Comparison of ENCODE assay signal across 8 mouse cellular contexts in genomic region chr4:130087293-130087692, GRCm38 (mm10). TPM values are rescaled to one million over a fixed set of nuclear protein-coding genes. Genes with fewer than 3 reads are reported as not detected.
A peak's percentile ranks its signal among the peaks of the same experiment; 100 is the strongest.
DNase-seq lines count a peak whose midpoint lies in the region; ATAC-seq lines count a peak whose summit lies in the region.

No protein-coding gene starts in this region.

- no peak overlapping the region for H3K9ac ChIP-seq in intestine, embryonic 15.5 days
- no peak overlapping the region for H3K9ac ChIP-seq in midbrain, embryonic 12.5 days (replicated peaks)

- H3K4me1 ChIP-seq in intestine, embryonic 15.5 days (replicated peaks) = no peaks in the 10 kb centered on the region
- peaks cover 10% of the 10 kb centered on the region for H3K4me1 ChIP-seq in midbrain, embryonic 12.5 days

- peak; percentile 55; the same call in 1 of the 2 replicates for ATAC-seq in intestine, embryonic 15.5 days
- 0 out of 2 replicates have a peak, but pooled peaks have one; percentile 41 for ATAC-seq in midbrain, embryonic 12.5 days (ENCODE audit: low FRiP score, low read depth)

- no peaks in the 10 kb centered on the region for H3K9me3 ChIP-seq in intestine, embryonic 15.5 days
- no peaks in the 10 kb centered on the region for H3K9me3 ChIP-seq in midbrain, embryonic 12.5 days

- no peak overlapping the region for H3K4me2 ChIP-seq in intestine, embryonic 15.5 days (replicated peaks)
- H3K4me2 ChIP-seq in midbrain, embryonic 12.5 days (replicated peaks) = no peak overlapping the region

- WGBS in intestine, embryonic 15.5 days = 15% methylated on average over 7 of the region's 7 CpGs
- WGBS in midbrain, embryonic 12.5 days = 12% methylated on average over 7 of the region's 7 CpGs

- H3K27me3 ChIP-seq in intestine, embryonic 15.5 days (replicated peaks) = no peaks in the 10 kb centered on the region
- H3K27me3 ChIP-seq in midbrain, embryonic 12.5 days = peaks cover 37% of the 10 kb centered on the region

- no peak overlapping the region for H3K4me3 ChIP-seq in intestine, embryonic 15.5 days (replicated peaks)
- no peak overlapping the region for H3K4me3 ChIP-seq in midbrain, embryonic 12.5 days

- DNase-seq in adipocyte (ENCODE audit: low spot score) = peak; percentile 83
- DNase-seq in cerebellum, postnatal 4 days (ENCODE audit: low spot score in 2 of 2) = peak; percentile 97 to 99
- DNase-seq in gastrocnemius, postnatal 10 days = peak; percentile 96
- peak; percentile 91 to 95 for DNase-seq in left cerebral cortex, postnatal 25 days (ENCODE audit: low spot score in 2 of 2)
- peak; percentile 98 for DNase-seq in right cerebral cortex, postnatal 4 days
- DNase-seq in yolk sac, embryonic 10.5 days (ENCODE audit: low spot score) = peak; percentile 86

- H3K27ac ChIP-seq in intestine, embryonic 15.5 days = no peak overlapping the region
- no peak overlapping the region for H3K27ac ChIP-seq in midbrain, embryonic 12.5 days (replicated peaks)

- no peaks in the 10 kb centered on the region for H3K36me3 ChIP-seq in intestine, embryonic 15.5 days
- H3K36me3 ChIP-seq in midbrain, embryonic 12.5 days = no peaks in the 10 kb centered on the region

- intact Hi-C loops in left cerebral cortex, postnatal 25 days (cut with DNase I) = loop anchor here (1.0 to 10.0 kb wide), 3 partner anchors 128 to 382 kb away; no protein-coding TSS in a partner anchor

RNA-seq across cellular contexts. Expression of gene Pef1, which starts 15.1 kb away (rescaled TPM):
- 10 to 100 TPM; 29.3 to 31.7 TPM for total RNA-seq in gastrocnemius, postnatal 10 days (2021)
- 67.0 and 76.6 TPM in 2 replicates for polyA plus RNA-seq in intestine, embryonic 15.5 days (2015; fragmentation: Nextera tagmentation; extraction: Ambion mirVana)
- total RNA-seq in left cerebral cortex, postnatal 25 days (2021) = 10 to 100 TPM; 65.8 to 66.9 TPM
- polyA plus RNA-seq in midbrain, embryonic 12.5 days (2016; fragmentation: Nextera tagmentation; extraction: Ambion mirVana) = 65.3 and 68.4 TPM in 2 replicates

RNA-seq across cellular contexts. Expression of gene Col16a1, which starts 39.7 kb away (rescaled TPM):
- 10 to 100 TPM; 61.7 to 92.4 TPM for total RNA-seq in gastrocnemius, postnatal 10 days (2021)
- 60.0 and 63.0 TPM in 2 replicates for polyA plus RNA-seq in intestine, embryonic 15.5 days (2015; fragmentation: Nextera tagmentation; extraction: Ambion mirVana)
- total RNA-seq in left cerebral cortex, postnatal 25 days (2021) = 10 to 100 TPM; 15.1 to 15.7 TPM
- polyA plus RNA-seq in midbrain, embryonic 12.5 days (2016; fragmentation: Nextera tagmentation; extraction: Ambion mirVana) = 21.0 and 28.9 TPM in 2 replicates

RNA-seq across cellular contexts. Expression of gene Hcrtr1, which starts 51.9 kb away (rescaled TPM):
- total RNA-seq in gastrocnemius, postnatal 10 days (2021) = not detected
- 0.24 and 0.37 TPM in 2 replicates for polyA plus RNA-seq in intestine, embryonic 15.5 days (2015; fragmentation: Nextera tagmentation; extraction: Ambion mirVana)
- total RNA-seq in left cerebral cortex, postnatal 25 days (2021) = 1 to 10 TPM; 2.2 to 2.7 TPM
- 0.47 and 0.48 TPM in 2 replicates for polyA plus RNA-seq in midbrain, embryonic 12.5 days (2016; fragmentation: Nextera tagmentation; extraction: Ambion mirVana)
